Mouse (Mus musculus): ENCODE measurements around the gene Crcp. TPM values are rescaled to one million over a fixed set of nuclear protein-coding genes. Genes with fewer than 3 reads are reported as not detected.

Gene Crcp
- polyA plus RNA-seq, 1 experiment from 2014 or later, result 45.6 TPM

- Histone ChIP-seq H3K9ac (peak overlapping the region; percentile 82), H3K27ac (peak overlapping the region; percentile 63)
- ATAC-seq (ENCODE audit: low FRiP score, low read depth), result no peak
These were observed 25.9 kb upstream of the Crcp start for GRCm38 (mm10) chr5:130003229-130003628.

DNA sequence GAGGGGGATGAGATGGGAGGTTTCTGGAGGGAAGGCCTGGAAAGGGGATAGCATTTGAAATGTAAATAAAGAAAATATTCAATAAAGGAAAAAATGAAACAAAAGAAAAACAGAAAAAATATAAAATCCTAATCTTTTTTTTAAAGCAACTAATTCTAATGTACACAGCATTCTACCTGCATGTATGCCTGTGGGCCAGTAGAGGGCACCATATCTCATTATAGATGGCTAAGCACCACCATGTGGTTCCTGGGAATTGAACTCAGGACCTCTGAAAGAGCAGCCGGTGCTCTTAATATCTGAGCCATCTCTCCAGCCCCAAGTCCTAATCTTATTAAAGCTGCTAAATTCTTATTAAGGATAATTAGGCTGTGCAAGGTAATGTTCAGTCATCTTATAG is 21.7 kb upstream of the Crcp start:
- H3K27ac ChIP-seq, result no peak overlapping the region
- no peak overlapping the region for H3K4me2 ChIP-seq (replicated peaks)
- ATAC-seq (ENCODE audit: low FRiP score, low read depth), result no peak
- H3K9me3 ChIP-seq, result peaks cover 18% of the 10 kb centered on the region
- peaks cover 7% of the 10 kb centered on the region for H3K4me1 ChIP-seq
- WGBS, result 88% methylated on average over 1 of the region's 1 CpGs
- H3K27me3 ChIP-seq, result no peaks in the 10 kb centered on the region
- H3K4me3 ChIP-seq, result no peak overlapping the region
- peaks cover 17% of the 10 kb centered on the region for H3K36me3 ChIP-seq
- H3K9ac ChIP-seq, result no peak overlapping the region

More at GRCm38 (mm10) chr5:130003229-130003628, 25.9 kb upstream of the Crcp start:
- Histone ChIP-seq H3K4me1 (peaks cover 18% of the 10 kb centered on the region), H3K36me3 (no peaks in the 10 kb centered on the region), H3K4me3 (peak overlapping the region; percentile 71), H3K9me3 (peaks cover 10% of the 10 kb centered on the region), H3K4me2 (replicated peaks) (peak overlapping the region; percentile 69), H3K27me3 (no peaks in the 10 kb centered on the region)
- whole genome bisulfite sequencing, result 52% methylated on average over 7 of the region's 7 CpGs

GRCm38 (mm10) chr5:130008034-130008590 is 21.0 kb upstream of the Crcp start:
- H3K36me3 ChIP-seq, result peaks cover 24% of the 10 kb centered on the region
- no peak overlapping the region for H3K4me3 ChIP-seq
- no peak overlapping the region for H3K9ac ChIP-seq
- no peak for ATAC-seq (ENCODE audit: low FRiP score, low read depth)
- WGBS, result 76% methylated on average over 6 of the region's 6 CpGs
- H3K27me3 ChIP-seq, result no peaks in the 10 kb centered on the region
- no peak overlapping the region for H3K27ac ChIP-seq
- peaks cover 4% of the 10 kb centered on the region for H3K4me1 ChIP-seq
- no peak overlapping the region for H3K4me2 ChIP-seq (replicated peaks)
- H3K9me3 ChIP-seq, result peaks cover 18% of the 10 kb centered on the region

DNA sequence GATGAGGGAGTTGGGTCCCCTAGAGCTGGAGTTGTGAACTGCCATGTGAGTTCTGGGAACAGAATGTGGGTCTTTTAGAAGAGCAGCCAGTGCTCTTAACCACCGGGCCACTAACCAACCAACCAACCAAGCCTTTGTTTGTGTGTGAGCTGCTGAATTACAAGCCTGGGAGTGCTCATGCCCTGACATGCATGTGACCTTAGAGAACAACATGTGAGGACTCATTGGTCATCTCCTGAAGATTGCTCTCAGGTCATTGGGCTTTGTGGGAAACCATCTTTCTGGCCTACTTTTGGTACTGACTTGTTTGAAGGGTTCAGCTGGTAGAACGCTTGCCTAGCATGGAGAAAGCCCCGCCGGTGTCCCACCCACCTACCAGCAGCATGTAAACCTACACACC is 19.3 kb upstream of the Crcp start:
- no peaks in the 10 kb centered on the region for H3K27me3 ChIP-seq

GRCm38 (mm10) chr5:130010961-130011360 is 18.1 kb upstream of the Crcp start:
- H3K4me1 ChIP-seq, result no peaks in the 10 kb centered on the region
- 93% methylated on average over 5 of the region's 5 CpGs for WGBS
- ATAC-seq (ENCODE audit: low FRiP score, low read depth), result no peak

More for the DNA sequence above, 19.3 kb upstream of the Crcp start:
- H3K4me2 ChIP-seq (replicated peaks), result no peak overlapping the region
- no peak overlapping the region for H3K9ac ChIP-seq
- peaks cover 29% of the 10 kb centered on the region for H3K36me3 ChIP-seq
- H3K27ac ChIP-seq, result no peak overlapping the region
- no peaks in the 10 kb centered on the region for H3K4me1 ChIP-seq
- 94% methylated on average over 4 of the region's 4 CpGs for WGBS
- H3K4me3 ChIP-seq, result no peak overlapping the region
- no peak for ATAC-seq (ENCODE audit: low FRiP score, low read depth)
- H3K9me3 ChIP-seq, result peaks cover 13% of the 10 kb centered on the region

GRCm38 (mm10) chr5:130015104-130015503 is 14.0 kb upstream of the Crcp start:
- no peak overlapping the region for H3K27ac ChIP-seq
- no peaks in the 10 kb centered on the region for H3K4me1 ChIP-seq
- WGBS, result 97% methylated on average over 3 of the region's 3 CpGs
- H3K9ac ChIP-seq, result no peak overlapping the region
- no peak for ATAC-seq (ENCODE audit: low FRiP score, low read depth)
- H3K27me3 ChIP-seq, result no peaks in the 10 kb centered on the region
- H3K4me2 ChIP-seq (replicated peaks), result no peak overlapping the region
- H3K36me3 ChIP-seq, result peaks cover 60% of the 10 kb centered on the region
- H3K4me3 ChIP-seq, result no peak overlapping the region
- H3K9me3 ChIP-seq, result peaks cover 13% of the 10 kb centered on the region; the same call in 1 of the 2 replicates

More at GRCm38 (mm10) chr5:130010961-130011360, 18.1 kb upstream of the Crcp start:
- no peak overlapping the region for H3K9ac ChIP-seq
- no peaks in the 10 kb centered on the region for H3K27me3 ChIP-seq
- peaks cover 41% of the 10 kb centered on the region for H3K36me3 ChIP-seq
- no peak overlapping the region for H3K27ac ChIP-seq
- no peak overlapping the region for H3K4me2 ChIP-seq (replicated peaks)
- no peak overlapping the region for H3K4me3 ChIP-seq
- peaks cover 13% of the 10 kb centered on the region for H3K9me3 ChIP-seq

GRCm38 (mm10) chr5:130019461-130019860 is 9.6 kb upstream of the Crcp start:
- no peaks in the 10 kb centered on the region for H3K27me3 ChIP-seq
- H3K9me3 ChIP-seq, result 0 out of 2 replicates have a peak, but pooled peaks cover 5% of the 10 kb centered on the region
- no peak overlapping the region for H3K4me2 ChIP-seq (replicated peaks)
- H3K27ac ChIP-seq, result no peak overlapping the region
- 72% methylated on average over 8 of the region's 8 CpGs for WGBS
- no peak for ATAC-seq (ENCODE audit: low FRiP score, low read depth)
- no peak overlapping the region for H3K4me3 ChIP-seq
- H3K36me3 ChIP-seq, result peaks cover 34% of the 10 kb centered on the region
- H3K4me1 ChIP-seq, result peaks cover 12% of the 10 kb centered on the region
- H3K9ac ChIP-seq, result no peak overlapping the region

GRCm38 (mm10) chr5:130021361-130021966 is 7.6 kb upstream of the Crcp start:
- 37% methylated on average over 5 of the region's 5 CpGs for WGBS
- H3K27ac ChIP-seq, result no peak overlapping the region
- H3K4me3 ChIP-seq, result no peak overlapping the region
- peaks cover 15% of the 10 kb centered on the region for H3K4me1 ChIP-seq
- no peak for ATAC-seq (ENCODE audit: low FRiP score, low read depth)
- no peaks in the 10 kb centered on the region for H3K27me3 ChIP-seq
- no peaks in the 10 kb centered on the region for H3K9me3 ChIP-seq
- H3K36me3 ChIP-seq, result peaks cover 14% of the 10 kb centered on the region
- H3K4me2 ChIP-seq (replicated peaks), result no peak overlapping the region
- peak overlapping the region; percentile 35; the same call in 1 of the 2 replicates for H3K9ac ChIP-seq

GRCm38 (mm10) chr5:130022366-130022765 is 6.7 kb upstream of the Crcp start:
- Histone ChIP-seq H3K9me3 (no peaks in the 10 kb centered on the region), H3K4me3 (no peak overlapping the region), H3K4me2 (replicated peaks) (no peak overlapping the region), H3K9ac (0 out of 2 replicates have a peak overlapping the region, but pooled peaks have one; percentile 43), H3K27ac (no peak overlapping the region), H3K36me3 (peaks cover 12% of the 10 kb centered on the region), H3K4me1 (peaks cover 15% of the 10 kb centered on the region), H3K27me3 (no peaks in the 10 kb centered on the region)
- WGBS, result 40% methylated on average over 7 of the region's 7 CpGs
- ATAC-seq (ENCODE audit: low FRiP score, low read depth), result no peak

DNA sequence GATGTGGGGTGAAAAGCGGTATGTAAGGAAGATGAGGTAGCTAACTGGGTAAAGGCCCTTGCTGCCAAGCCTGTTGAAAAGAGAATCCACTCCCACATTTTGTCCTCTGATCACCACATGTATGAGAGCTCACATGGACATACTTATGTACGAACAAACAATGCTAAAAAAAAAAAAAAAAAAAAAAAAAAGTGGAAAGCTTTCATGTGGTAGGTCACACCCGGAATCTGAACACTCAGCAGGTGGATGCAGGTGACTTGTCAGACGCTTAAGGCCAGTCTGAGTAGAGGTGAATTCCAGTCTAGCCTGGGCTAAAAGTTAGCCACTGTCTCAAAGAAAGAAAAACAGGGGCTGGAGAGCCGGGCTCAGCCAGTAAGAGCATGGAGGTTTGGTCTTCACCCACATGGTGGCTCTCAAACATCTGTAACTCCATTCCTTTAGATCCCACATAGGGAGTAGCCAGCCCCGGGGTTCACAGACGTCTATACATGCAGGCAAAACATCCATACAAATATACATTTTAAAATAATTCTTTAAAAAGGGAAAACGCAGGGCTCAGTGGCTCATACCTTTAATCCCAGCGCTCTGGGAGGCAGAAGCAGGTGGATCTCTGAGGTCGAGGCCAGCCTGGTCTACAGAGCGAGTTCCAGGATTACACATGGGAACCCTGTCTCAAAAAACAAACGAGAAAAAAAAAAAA is 5.9 kb upstream of the Crcp start:
- H3K4me1 ChIP-seq, result peaks cover 15% of the 10 kb centered on the region
- H3K27ac ChIP-seq, result no peak overlapping the region
- H3K36me3 ChIP-seq, result peaks cover 3% of the 10 kb centered on the region
- peak overlapping the region; percentile 83 for H3K4me2 ChIP-seq (replicated peaks)
- ATAC-seq (ENCODE audit: low FRiP score, low read depth), result no peak
- H3K9me3 ChIP-seq, result no peaks in the 10 kb centered on the region
- H3K9ac ChIP-seq, result no peak overlapping the region
- H3K27me3 ChIP-seq, result no peaks in the 10 kb centered on the region
- H3K4me3 ChIP-seq, result peak overlapping the region; percentile 64
- WGBS, result 47% methylated on average over 12 of the region's 12 CpGs

GRCm38 (mm10) chr5:130023767-130024539 is 5.1 kb upstream of the Crcp start:
- no peaks in the 10 kb centered on the region for H3K36me3 ChIP-seq
- H3K4me3 ChIP-seq, result peak overlapping the region; percentile 64
- H3K27me3 ChIP-seq, result no peaks in the 10 kb centered on the region
- peak; percentile 90 for ATAC-seq (ENCODE audit: low FRiP score, low read depth)
- under 1% methylated on average over 32 of the region's 32 CpGs for WGBS
- peaks cover 15% of the 10 kb centered on the region for H3K4me1 ChIP-seq
- peak overlapping the region; percentile 58; the same call in 1 of the 2 replicates for H3K27ac ChIP-seq
- no peaks in the 10 kb centered on the region for H3K9me3 ChIP-seq
- peak overlapping the region; percentile 83 for H3K4me2 ChIP-seq (replicated peaks)
- H3K9ac ChIP-seq, result peak overlapping the region; percentile 71

- H3K4me2 ChIP-seq (replicated peaks), result no peak overlapping the region
- no peaks in the 10 kb centered on the region for H3K27me3 ChIP-seq
- no peak for ATAC-seq (ENCODE audit: low FRiP score, low read depth)
- no peaks in the 10 kb centered on the region for H3K36me3 ChIP-seq
- no peak overlapping the region for H3K27ac ChIP-seq
- no peaks in the 10 kb centered on the region for H3K9me3 ChIP-seq
- H3K4me1 ChIP-seq, result peaks cover 11% of the 10 kb centered on the region
- 77% methylated on average over 5 of the region's 5 CpGs for WGBS
- no peak overlapping the region for H3K4me3 ChIP-seq
- no peak overlapping the region for H3K9ac ChIP-seq
These were observed 2.0 kb upstream of the Crcp start for GRCm38 (mm10) chr5:130027134-130027533.
